Mouse (Mus musculus): ENCODE measurements around the gene Gadd45b. TPM values are rescaled to one million over a fixed set of nuclear protein-coding genes. Genes with fewer than 3 reads are reported as not detected.

Gadd45b gene
- polyA plus RNA-seq, 2 experiments, result 36.6 to 46.2 TPM

- Histone ChIP-seq H3K9me3 (ENCODE audit: control insufficient read depth, low read length) (no peaks in the 10 kb centered on the region), H3K9ac (ENCODE audit: low read depth, low read length, severe bottlenecking) (no peak overlapping the region), H3K27ac (replicated peaks; ENCODE audit: low read depth, low read length) (peak overlapping the region; percentile 68), H3K36me3 (ENCODE audit: control insufficient read depth, insufficient read depth, low read length) (no peaks in the 10 kb centered on the region), H3K4me1 (ENCODE audit: control insufficient read depth, insufficient read depth, low read length) (peaks cover 51% of the 10 kb centered on the region), H3K4me3 (replicated peaks; ENCODE audit: low read length) (no peak overlapping the region), H3K4me2 (replicated peaks; ENCODE audit: low read depth, low read length, severe bottlenecking) (0 out of 2 replicates have a peak overlapping the region, but pooled peaks have one; percentile 77), H3K27me3 (ENCODE audit: control insufficient read depth, insufficient read depth, low read length) (no peaks in the 10 kb centered on the region)
- WGBS, result 71% methylated on average over 1 of the region's 2 CpGs
- TF ChIP-seq POLR2A (IDR thresholded peaks at IDR 0.05; ENCODE audit: borderline replicate concordance, extremely low read depth, insufficient read depth, insufficient read length), result no peak
- DNase-seq (ENCODE audit: low spot score), result no peak
- ATAC-seq (ENCODE audit: low FRiP score, low read depth), result no peak
Measured at GRCm38 (mm10) chr10:80940988-80941347, 11.1 kb downstream of the Gadd45b start.

DNA sequence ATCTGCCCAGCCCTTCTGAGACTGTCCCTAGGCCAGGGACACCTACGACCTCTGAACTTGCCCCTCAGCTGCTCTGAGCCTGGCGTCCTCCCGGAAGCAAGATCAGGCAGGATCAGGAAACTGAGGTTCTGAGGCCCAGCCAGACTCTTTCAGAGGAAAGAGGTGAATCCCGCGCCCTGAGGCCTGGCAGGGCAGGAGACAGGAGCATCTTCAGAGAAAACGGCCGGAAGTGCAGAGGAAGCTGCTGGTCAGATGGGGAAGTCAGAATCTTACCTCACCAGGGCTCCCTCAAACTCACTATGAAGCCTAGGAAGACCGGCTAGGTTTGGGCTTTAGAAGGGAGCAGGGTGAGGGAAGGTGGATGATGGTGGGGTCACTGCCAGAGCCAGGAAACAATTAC lies 13.0 kb downstream of the Gadd45b start:
- Histone ChIP-seq H3K4me1 (ENCODE audit: control insufficient read depth, insufficient read depth, low read length) (peaks cover 40% of the 10 kb centered on the region), H3K36me3 (ENCODE audit: control insufficient read depth, insufficient read depth, low read length) (no peaks in the 10 kb centered on the region), H3K9ac (ENCODE audit: low read depth, low read length, severe bottlenecking) (no peak overlapping the region), H3K9me3 (ENCODE audit: control insufficient read depth, low read length) (no peaks in the 10 kb centered on the region), H3K4me3 (replicated peaks; ENCODE audit: low read length) (no peak overlapping the region), H3K4me2 (replicated peaks; ENCODE audit: low read depth, low read length, severe bottlenecking) (no peak overlapping the region), H3K27me3 (ENCODE audit: control insufficient read depth, insufficient read depth, low read length) (no peaks in the 10 kb centered on the region), H3K27ac (replicated peaks; ENCODE audit: low read depth, low read length) (no peak overlapping the region)
- DNase-seq (ENCODE audit: low spot score), result no peak
- ATAC-seq (ENCODE audit: low FRiP score, low read depth), result no peak
- 53% methylated on average over 8 of the region's 8 CpGs for WGBS
- no peak for TF ChIP-seq POLR2A (IDR thresholded peaks at IDR 0.05; ENCODE audit: borderline replicate concordance, extremely low read depth, insufficient read depth, insufficient read length)

GRCm38 (mm10) chr10:80943701-80944100 lies 13.8 kb downstream of the Gadd45b start:
- WGBS, result 74% methylated on average over 8 of the region's 9 CpGs
- Histone ChIP-seq H3K27me3 (ENCODE audit: control insufficient read depth, insufficient read depth, low read length) (no peaks in the 10 kb centered on the region), H3K27ac (replicated peaks; ENCODE audit: low read depth, low read length) (no peak overlapping the region), H3K4me3 (replicated peaks; ENCODE audit: low read length) (no peak overlapping the region), H3K9me3 (ENCODE audit: control insufficient read depth, low read length) (no peaks in the 10 kb centered on the region), H3K4me1 (ENCODE audit: control insufficient read depth, insufficient read depth, low read length) (peaks cover 33% of the 10 kb centered on the region), H3K4me2 (replicated peaks; ENCODE audit: low read depth, low read length, severe bottlenecking) (no peak overlapping the region), H3K9ac (ENCODE audit: low read depth, low read length, severe bottlenecking) (no peak overlapping the region), H3K36me3 (ENCODE audit: control insufficient read depth, insufficient read depth, low read length) (no peaks in the 10 kb centered on the region)
- TF ChIP-seq POLR2A (IDR thresholded peaks at IDR 0.05; ENCODE audit: borderline replicate concordance, extremely low read depth, insufficient read depth, insufficient read length), result no peak
- DNase-seq (ENCODE audit: low spot score) (no peak), ATAC-seq (ENCODE audit: low FRiP score, low read depth) (no peak)

- no peak for DNase-seq (ENCODE audit: low spot score)
- H3K4me2 ChIP-seq (replicated peaks; ENCODE audit: low read depth, low read length, severe bottlenecking), result no peak overlapping the region
- H3K4me1 ChIP-seq (ENCODE audit: control insufficient read depth, insufficient read depth, low read length), result peaks cover 30% of the 10 kb centered on the region
- no peaks in the 10 kb centered on the region for H3K36me3 ChIP-seq (ENCODE audit: control insufficient read depth, insufficient read depth, low read length)
- ATAC-seq (ENCODE audit: low FRiP score, low read depth), result no peak
- no peak overlapping the region for H3K9ac ChIP-seq (ENCODE audit: low read depth, low read length, severe bottlenecking)
- H3K9me3 ChIP-seq (ENCODE audit: control insufficient read depth, low read length), result no peaks in the 10 kb centered on the region
- H3K27ac ChIP-seq (replicated peaks; ENCODE audit: low read depth, low read length), result no peak overlapping the region
- TF ChIP-seq POLR2A (IDR thresholded peaks at IDR 0.05; ENCODE audit: borderline replicate concordance, extremely low read depth, insufficient read depth, insufficient read length), result no peak
- no peak overlapping the region for H3K4me3 ChIP-seq (replicated peaks; ENCODE audit: low read length)
- 86% methylated on average over 5 of the region's 5 CpGs for WGBS
- H3K27me3 ChIP-seq (ENCODE audit: control insufficient read depth, insufficient read depth, low read length), result no peaks in the 10 kb centered on the region
Measured at GRCm38 (mm10) chr10:80944231-80944630, 14.4 kb downstream of the Gadd45b start.

GRCm38 (mm10) chr10:80946684-80947437 lies 17.0 kb downstream of the Gadd45b start:
- no peak for ATAC-seq (ENCODE audit: low FRiP score, low read depth)

More at GRCm38 (mm10) chr10:80946684-80947437, 17.0 kb downstream of the Gadd45b start:
- no peaks in the 10 kb centered on the region for H3K9me3 ChIP-seq (ENCODE audit: control insufficient read depth, low read length)
- H3K4me3 ChIP-seq (replicated peaks; ENCODE audit: low read length), result no peak overlapping the region
- H3K4me2 ChIP-seq (replicated peaks; ENCODE audit: low read depth, low read length, severe bottlenecking), result no peak overlapping the region
- no peak for TF ChIP-seq POLR2A (IDR thresholded peaks at IDR 0.05; ENCODE audit: borderline replicate concordance, extremely low read depth, insufficient read depth, insufficient read length)
- H3K27ac ChIP-seq (replicated peaks; ENCODE audit: low read depth, low read length), result no peak overlapping the region
- H3K4me1 ChIP-seq (ENCODE audit: control insufficient read depth, insufficient read depth, low read length), result peaks cover 12% of the 10 kb centered on the region
- no peak overlapping the region for H3K9ac ChIP-seq (ENCODE audit: low read depth, low read length, severe bottlenecking)
- no peak for DNase-seq (ENCODE audit: low spot score)
- H3K36me3 ChIP-seq (ENCODE audit: control insufficient read depth, insufficient read depth, low read length), result no peaks in the 10 kb centered on the region
- WGBS, result 61% methylated on average over 14 of the region's 14 CpGs
- H3K27me3 ChIP-seq (ENCODE audit: control insufficient read depth, insufficient read depth, low read length), result no peaks in the 10 kb centered on the region
